Mouse (Mus musculus) embryonic fibroblast, embryonic 13.5 days (primary cell): Measurements from ENCODE around the gene Arih2.

Experiments used
- CTCF ChIP-seq: IDR thresholded peaks from 2 replicates; pipeline ENCODE4 v1.5.1; 2011; ENCODE audit warnings: mild to moderate bottlenecking, control low read depth, low read length, moderate library complexity, borderline replicate concordance; ENCODE audit not compliant: insufficient read depth
- POLR2A ChIP-seq: IDR thresholded peaks from 2 replicates; pipeline ENCODE4 v1.6.1; 2011; ENCODE audit warnings: low read depth, mild to moderate bottlenecking, control low read depth, low read length, moderate library complexity

DNA sequence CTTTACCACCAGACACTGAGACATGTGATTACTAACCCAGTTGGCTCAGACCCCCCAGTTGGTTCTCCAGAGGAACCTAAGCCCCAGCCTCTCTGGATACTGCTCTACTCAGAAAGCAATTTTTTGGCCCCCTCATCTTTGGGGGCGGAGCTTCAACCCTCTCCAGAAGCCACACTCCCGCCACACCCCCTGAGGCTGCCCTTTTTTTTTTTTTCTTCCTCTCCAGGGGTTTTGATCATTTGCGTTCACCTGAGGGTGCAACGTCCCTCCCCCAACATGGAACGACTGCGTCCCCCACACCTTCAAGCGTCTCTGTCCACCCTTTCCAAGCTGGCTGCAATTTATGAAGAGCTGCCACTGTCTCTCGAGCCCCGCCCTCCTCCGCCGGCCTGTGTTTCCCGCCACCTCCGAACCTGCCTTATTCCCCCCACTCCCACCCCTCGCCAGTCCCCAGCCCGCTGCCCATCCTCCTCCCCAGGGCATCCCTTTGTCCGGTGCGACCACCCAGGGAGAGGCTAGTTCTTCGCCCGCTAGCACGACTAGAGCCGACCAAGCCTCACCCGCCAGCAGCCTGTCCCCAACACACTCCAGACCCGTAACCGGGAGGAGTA is 71.1 kb downstream of the Arih2 start:
- TF ChIP-seq POLR2A, result no peak
- no peak for TF ChIP-seq CTCF
